Mouse (Mus musculus) heart, embryonic 16.5 days (tissue): ENCODE data around the gene C1qtnf4. TPM values are rescaled to one million over a fixed set of nuclear protein-coding genes. Genes with fewer than 3 reads are reported as not detected.

Source experiments
- ATAC-seq: fragments of 200-750 bp; cut with Nextera tagmentation; replicated peaks from 2 replicates; pipeline ENCODE4 v1.8.0; 2017; ENCODE audit warnings: moderate number of reproducible peaks; ENCODE audit not compliant: insufficient read depth, low FRiP score; ENCODE audit errors: extremely low read depth
- H3K27ac ChIP-seq: fragments of 300-500 bp; sonication (generic); 2 replicates; pipeline ENCODE4 v1.5.1; 2014; ENCODE audit warnings: mild to moderate bottlenecking, low read length, control low read depth, moderate library complexity
- H3K27me3 ChIP-seq: fragments of 300-500 bp; sonication (generic); 2 replicates; pipeline ENCODE4 v1.6.1; 2014; ENCODE audit warnings: low read length, mixed read lengths; ENCODE audit not compliant: control insufficient read depth, insufficient read depth
- H3K36me3 ChIP-seq: fragments of 300-500 bp; sonication (generic); 2 replicates; pipeline ENCODE4 v1.6.1; 2014; ENCODE audit not compliant: control insufficient read depth, insufficient read depth
- H3K4me1 ChIP-seq: fragments of 300-500 bp; sonication (generic); 2 replicates; pipeline ENCODE4 v1.6.1; 2014; ENCODE audit warnings: low read length, mixed read lengths; ENCODE audit not compliant: control insufficient read depth, insufficient read depth
- H3K4me2 ChIP-seq: fragments of 300-500 bp; sonication (generic); 2 replicates; pipeline ENCODE4 v1.6.1; 2014; ENCODE audit warnings: low read depth, mild to moderate bottlenecking, control low read depth, low read length
- H3K4me3 ChIP-seq: fragments of 300-500 bp; sonication (generic); 2 replicates; pipeline ENCODE4 v1.5.1; 2014; ENCODE audit warnings: mild to moderate bottlenecking, control low read depth, low read length
- H3K9ac ChIP-seq: fragments of 300-500 bp; sonication (generic); 2 replicates; pipeline ENCODE4 v1.6.1; 2014; ENCODE audit warnings: low read length, control low read depth
- H3K9me3 ChIP-seq: fragments of 300-500 bp; sonication (generic); replicated peaks from 2 replicates; pipeline ENCODE4 v1.6.1; 2016; ENCODE audit warnings: low read length; ENCODE audit not compliant: control insufficient read depth
- WGBS: fragments of 180-500 bp; shearing (Covaris S2); extraction: QIAGEN DNeasy Blood & Tissue Kit; methylation state at CpG from one replicate; pipeline ENCODE4 v1.1.7; 2014; 5-methylcytosine and 5-hydroxymethylcytosine counted together
- polyA plus RNA-seq: library from polyadenylated mRNA; unstranded; fragments of >200 nt; fragmentation: Nextera tagmentation; extraction: Ambion mirVana; gene quantifications from 2 replicates; pipeline ENCODE4 v1.2.1, GENCODE M21; 2015

The C1qtnf4 gene
- polyA plus RNA-seq, 1 experiment from 2014 or later, result 10.8 TPM

GRCm38 (mm10) chr2:90877584-90878259, 7.9 kb upstream of the C1qtnf4 start:
- H3K36me3 ChIP-seq, result no peaks in the 10 kb centered on the region
- no peak overlapping the region for H3K4me3 ChIP-seq
- no peaks in the 10 kb centered on the region for H3K27me3 ChIP-seq
- ATAC-seq, result no peak
- H3K27ac ChIP-seq, result no peak overlapping the region
- peaks cover 12% of the 10 kb centered on the region; the same call in 1 of the 2 replicates for H3K4me1 ChIP-seq
- H3K9me3 ChIP-seq, result no peaks in the 10 kb centered on the region
- H3K9ac ChIP-seq, result no peak overlapping the region
- 50% methylated on average over 4 of the region's 5 CpGs for WGBS
- no peak overlapping the region for H3K4me2 ChIP-seq

GRCm38 (mm10) chr2:90879419-90879818, 6.2 kb upstream of the C1qtnf4 start:
- H3K4me3 ChIP-seq, result no peak overlapping the region
- no peak overlapping the region for H3K27ac ChIP-seq
- no peaks in the 10 kb centered on the region for H3K27me3 ChIP-seq
- H3K9ac ChIP-seq, result no peak overlapping the region
- H3K4me2 ChIP-seq, result no peak overlapping the region
- H3K4me1 ChIP-seq, result peaks cover 12% of the 10 kb centered on the region; the same call in 1 of the 2 replicates
- no peak for ATAC-seq
- no peaks in the 10 kb centered on the region for H3K36me3 ChIP-seq
- H3K9me3 ChIP-seq, result no peaks in the 10 kb centered on the region

GRCm38 (mm10) chr2:90880144-90880785, 5.4 kb upstream of the C1qtnf4 start:
- Histone ChIP-seq H3K27me3 (no peaks in the 10 kb centered on the region), H3K4me1 (peaks cover 12% of the 10 kb centered on the region; the same call in 1 of the 2 replicates), H3K4me2 (no peak overlapping the region), H3K27ac (no peak overlapping the region), H3K36me3 (no peaks in the 10 kb centered on the region), H3K9ac (no peak overlapping the region), H3K4me3 (no peak overlapping the region), H3K9me3 (no peaks in the 10 kb centered on the region)
- WGBS, result 41% methylated on average over 6 of the region's 6 CpGs
- ATAC-seq, result no peak

- Histone ChIP-seq H3K4me2 (no peak overlapping the region), H3K9me3 (no peaks in the 10 kb centered on the region), H3K4me1 (peaks cover 19% of the 10 kb centered on the region), H3K4me3 (no peak overlapping the region), H3K36me3 (no peaks in the 10 kb centered on the region), H3K27me3 (peaks cover 6% of the 10 kb centered on the region; the same call in 1 of the 2 replicates), H3K27ac (no peak overlapping the region), H3K9ac (no peak overlapping the region)
- 85% methylated on average over 2 of the region's 2 CpGs for WGBS
- no peak for ATAC-seq
These were observed 3.8 kb upstream of the C1qtnf4 start for GRCm38 (mm10) chr2:90881824-90882223.

GRCm38 (mm10) chr2:90886436-90886835, 776 bp downstream of the C1qtnf4 start:
- 53% methylated on average over 6 of the region's 6 CpGs for WGBS
- Histone ChIP-seq H3K36me3 (no peaks in the 10 kb centered on the region), H3K27me3 (peaks cover 19% of the 10 kb centered on the region), H3K4me2 (no peak overlapping the region), H3K4me3 (peak overlapping the region; percentile 53; the same call in 1 of the 2 replicates), H3K4me1 (peaks cover 9% of the 10 kb centered on the region; the same call in 1 of the 2 replicates), H3K9ac (peak overlapping the region; percentile 63; the same call in 1 of the 2 replicates), H3K27ac (no peak overlapping the region), H3K9me3 (no peaks in the 10 kb centered on the region)
- no peak for ATAC-seq

- WGBS, result 46% methylated on average over 5 of the region's 5 CpGs
- H3K36me3 ChIP-seq, result no peaks in the 10 kb centered on the region
- no peak for ATAC-seq
- no peak overlapping the region for H3K4me3 ChIP-seq
- no peak overlapping the region for H3K27ac ChIP-seq
- H3K9ac ChIP-seq, result no peak overlapping the region
- no peaks in the 10 kb centered on the region for H3K9me3 ChIP-seq
- H3K27me3 ChIP-seq, result peaks cover 19% of the 10 kb centered on the region
- peaks cover 9% of the 10 kb centered on the region; the same call in 1 of the 2 replicates for H3K4me1 ChIP-seq
- no peak overlapping the region for H3K4me2 ChIP-seq
These were observed 2.0 kb downstream of the C1qtnf4 start for GRCm38 (mm10) chr2:90887627-90888026.

- Histone ChIP-seq H3K27ac (no peak overlapping the region), H3K9me3 (no peaks in the 10 kb centered on the region), H3K9ac (peak overlapping the region; percentile 78), H3K36me3 (peaks cover under 1% of the 10 kb centered on the region; the same call in 1 of the 2 replicates), H3K4me3 (peak overlapping the region; percentile 68), H3K27me3 (peaks cover 19% of the 10 kb centered on the region), H3K4me2 (peak overlapping the region; percentile 91), H3K4me1 (peaks cover 11% of the 10 kb centered on the region)
- ATAC-seq, result peak; percentile 55
- WGBS, result 2% methylated on average over 133 of the region's 133 CpGs
These were observed 4.2 kb downstream of the C1qtnf4 start for GRCm38 (mm10) chr2:90889550-90890548.

- H3K9me3 ChIP-seq, result no peaks in the 10 kb centered on the region
- H3K4me3 ChIP-seq, result no peak overlapping the region
- ATAC-seq, result no peak
- peaks cover 6% of the 10 kb centered on the region; the same call in 1 of the 2 replicates for H3K27me3 ChIP-seq
- no peak overlapping the region for H3K4me2 ChIP-seq
- peaks cover 2% of the 10 kb centered on the region; the same call in 1 of the 2 replicates for H3K4me1 ChIP-seq
- peaks cover 37% of the 10 kb centered on the region for H3K36me3 ChIP-seq
- H3K27ac ChIP-seq, result no peak overlapping the region
- no peak overlapping the region for H3K9ac ChIP-seq
- WGBS, result 60% methylated on average over 6 of the region's 6 CpGs
These were observed 8.1 kb downstream of the C1qtnf4 start for GRCm38 (mm10) chr2:90893673-90894298.
